ENCODE assay signal across 22 mouse cellular contexts in the genomic region with DNA sequence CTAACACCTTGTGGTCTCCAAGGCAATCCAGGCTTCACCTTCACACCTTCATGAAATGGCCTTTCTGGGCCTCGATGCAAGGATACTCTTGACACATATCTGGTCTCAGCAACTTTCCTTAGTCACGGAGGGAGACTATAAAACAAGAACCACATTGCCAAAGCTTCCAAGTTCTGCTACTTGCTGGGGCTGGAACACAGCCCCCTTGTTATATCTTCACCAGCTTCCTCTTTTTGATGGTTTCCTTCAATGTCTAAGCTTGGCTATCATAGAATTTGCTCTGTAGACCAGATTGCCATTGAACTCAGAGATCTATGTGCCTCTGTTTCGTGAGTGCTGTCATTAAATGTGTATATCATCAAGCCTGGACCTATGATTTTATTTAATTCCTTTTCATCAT.
DNase-seq lines count a peak whose midpoint lies in the region; ATAC-seq and TF ChIP-seq lines count a peak whose summit lies in the region.
"Had no signal": no experiment of that assay in that cellular context is flagged by ENCODE, and none has a peak within 500 bp of the region (broad histone marks: within the 10 kb centered on the region; RNA-seq: fewer than 3 reads in every experiment).

No protein-coding gene starts in this region.

- no peaks in the 10 kb centered on the region for H3K27me3 ChIP-seq in thymus, adult 2 months (ENCODE audit: control insufficient read depth, insufficient read depth, low read length)
- H3K27me3 ChIP-seq: embryonic facial prominence, embryonic 13.5 days; embryonic facial prominence, embryonic 15.5 days; forebrain, embryonic 12.5 days had no signal

- WGBS in thymus, adult 2 months: 58% methylated on average over 3 of the region's 3 CpGs

- intact Hi-C loops in left cerebral cortex, postnatal 25 days (cut with DNase I): no loop called here

- H3K36me3 ChIP-seq in thymus, adult 2 months (ENCODE audit: control insufficient read depth, insufficient read depth, low read length): no peaks in the 10 kb centered on the region
- H3K36me3 ChIP-seq: embryonic facial prominence, embryonic 13.5 days; embryonic facial prominence, embryonic 15.5 days; forebrain, embryonic 10.5 days; forebrain, embryonic 12.5 days had no signal

- TF ChIP-seq CTCF in thymus, adult 2 months (IDR thresholded peaks at IDR 0.05; ENCODE audit: borderline replicate concordance, control insufficient read depth, extremely low read depth, insufficient read depth, low read length, poor library complexity): no peak

- ATAC-seq in granulocyte monocyte progenitor cell, adult 5-6 weeks (replicated peaks; ENCODE audit: poor library complexity, severe bottlenecking): peak; percentile 62
- ATAC-seq: forebrain, embryonic 14.5 days; forebrain, embryonic 16.5 days had no signal

- DNase-seq in 416B (ENCODE audit: low read depth) (peak; percentile 16), MEL-GATA-1-ER (ENCODE audit: extremely low read depth, low read depth) (peak; percentile 47)
- no peak for DNase-seq in retina, embryonic 14.5 days (ENCODE audit: low spot score)
- DNase-seq in thymus, adult 2 months: no peak
- no peak for DNase-seq in left cerebral cortex, postnatal 25 days (ENCODE audit: low spot score in 2 of 2)
- DNase-seq: adrenal gland, adult 2 months; adrenal gland, postnatal 10 days; adrenal gland, postnatal 25 days; cerebellum, adult 11-12 months; cerebellum, adult 2 months; cerebellum, adult 9-10 months; cerebellum, postnatal 10 days; cerebellum, postnatal 25 days; embryo, embryonic 11 days had no signal

- H3K4me1 ChIP-seq in thymus, adult 2 months (replicated peaks; ENCODE audit: control insufficient read depth, insufficient read depth, low read length): no peaks in the 10 kb centered on the region
- H3K4me1 ChIP-seq: embryonic facial prominence, embryonic 13.5 days; embryonic facial prominence, embryonic 15.5 days; forebrain, embryonic 10.5 days; forebrain, embryonic 12.5 days had no signal

- H3K27ac ChIP-seq in thymus, adult 2 months (ENCODE audit: control insufficient read depth, insufficient read depth, low read length): no peak overlapping the region
- H3K27ac ChIP-seq: embryonic facial prominence, embryonic 13.5 days; embryonic facial prominence, embryonic 15.5 days; forebrain, embryonic 10.5 days; forebrain, embryonic 12.5 days had no signal

- no peak for TF ChIP-seq POLR2A in thymus, adult 2 months (IDR thresholded peaks at IDR 0.05; ENCODE audit: control insufficient read depth, extremely low read depth, insufficient read depth, low read length, poor library complexity)

- no peak overlapping the region for H3K4me3 ChIP-seq in thymus, adult 2 months (ENCODE audit: control insufficient read depth, insufficient read depth, low read length)
- H3K4me3 ChIP-seq: embryonic facial prominence, embryonic 13.5 days; embryonic facial prominence, embryonic 15.5 days; erythroblast, embryonic 14.5 days; forebrain, embryonic 10.5 days; forebrain, embryonic 12.5 days had no signal

Comparison
In these comparisons a context has a peak if more than half of its experiments do, and no peak if none do; other contexts are left out.
1. DNase-seq: peak in 416B (single experiment) and MEL-GATA-1-ER (single experiment); none in retina, embryonic 14.5 days (single experiment), thymus, adult 2 months (single experiment) and left cerebral cortex, postnatal 25 days (0 of 2).